Mouse (Mus musculus) cerebellum, postnatal 14 days (tissue): Measurements from ENCODE around the gene Dhx34.

ENCODE experiments used
- DNase-seq, 2 experiments: peaks; one replicate each; pipeline ENCODE4 v3.0.0; 2021; ENCODE audit warnings: mixed read lengths in 2 of 2

Dhx34 gene

GRCm38 (mm10) chr7:16208781-16209665 is 12.8 kb downstream of the Dhx34 start:
- no peak for DNase-seq

DNA sequence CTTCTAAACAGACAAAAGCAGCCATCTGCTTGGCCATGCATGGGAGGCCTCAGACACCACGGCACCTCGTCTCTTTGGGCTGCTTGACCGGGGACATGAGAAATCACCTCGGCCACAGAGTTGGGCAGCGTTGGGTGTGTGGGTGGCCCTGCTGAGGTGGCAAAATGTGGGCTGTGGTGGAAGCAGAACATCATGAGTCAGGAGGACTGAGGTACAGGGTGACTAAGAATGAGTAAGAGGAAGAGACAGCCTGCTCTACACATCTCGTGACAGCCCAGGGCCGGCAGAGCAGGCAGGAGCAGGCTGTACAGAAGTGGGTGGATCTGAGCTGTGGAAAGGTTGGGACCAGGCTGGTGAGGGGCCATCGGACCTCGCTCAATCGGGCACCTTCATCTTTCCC is 14.3 kb downstream of the Dhx34 start:
- no peak for DNase-seq

- DNase-seq, result peak in 1 of 2 experiments; percentile 25
Observed at GRCm38 (mm10) chr7:16207076-16207475, 14.8 kb downstream of the Dhx34 start.

- DNase-seq, result no peak
Observed at GRCm38 (mm10) chr7:16204791-16205190, 17.0 kb downstream of the Dhx34 start.

- DNase-seq, result no peak
Observed at GRCm38 (mm10) chr7:16203505-16203903, 18.3 kb downstream of the Dhx34 start.

GRCm38 (mm10) chr7:16202756-16203504 is 18.9 kb downstream of the Dhx34 start:
- no peak for DNase-seq

DNA sequence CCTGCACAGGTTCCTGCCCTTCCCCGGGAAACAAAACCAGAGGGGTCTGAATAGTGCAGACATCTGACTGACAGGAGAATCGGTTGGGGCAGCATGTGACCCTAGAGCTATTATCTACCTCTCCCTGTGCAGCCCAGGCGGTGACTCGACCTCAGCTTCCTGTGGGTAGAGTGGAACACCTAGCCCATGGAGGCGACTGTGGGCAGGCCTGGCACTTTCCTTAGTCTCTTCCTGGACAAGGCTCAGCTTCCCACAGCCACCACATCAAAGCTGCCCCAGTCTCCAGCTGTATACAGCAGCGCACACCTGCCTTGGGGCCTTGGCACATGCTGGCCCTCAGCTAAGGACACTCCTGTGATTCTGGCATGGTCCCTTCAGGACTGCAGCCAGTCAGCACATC is 20.7 kb downstream of the Dhx34 start:
- DNase-seq, result no peak

- no peak for DNase-seq
Observed at GRCm38 (mm10) chr7:16198540-16198939, 23.3 kb downstream of the Dhx34 start.

- no peak for DNase-seq
Observed at GRCm38 (mm10) chr7:16197166-16197565, 24.7 kb downstream of the Dhx34 start.

DNA sequence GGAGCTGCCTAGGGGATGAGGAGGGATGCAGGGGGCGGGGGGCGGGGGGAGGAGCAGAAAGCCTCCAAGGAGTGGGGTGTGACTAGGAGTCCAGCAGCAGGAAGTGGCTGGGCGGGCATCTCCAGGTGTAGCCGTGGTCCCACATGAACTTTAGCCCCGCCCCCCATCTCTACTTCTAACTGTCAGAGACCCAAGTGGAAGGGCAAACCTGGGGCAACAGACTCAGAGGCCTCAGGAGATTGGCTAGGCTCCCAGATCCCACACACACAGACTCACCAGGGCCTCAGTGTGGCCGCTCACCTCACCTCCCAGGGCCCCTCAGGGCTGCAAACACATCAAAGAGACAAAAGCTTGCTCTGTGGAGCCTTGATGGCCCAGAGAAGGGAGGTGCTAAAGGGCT is 25.2 kb downstream of the Dhx34 start:
- DNase-seq, result no peak

- no peak for DNase-seq
Observed at GRCm38 (mm10) chr7:16193702-16194101, 28.1 kb downstream of the Dhx34 start.

GRCm38 (mm10) chr7:16192315-16192714 is 29.5 kb downstream of the Dhx34 start:
- DNase-seq, result peak; percentile 89 to 93

DNA sequence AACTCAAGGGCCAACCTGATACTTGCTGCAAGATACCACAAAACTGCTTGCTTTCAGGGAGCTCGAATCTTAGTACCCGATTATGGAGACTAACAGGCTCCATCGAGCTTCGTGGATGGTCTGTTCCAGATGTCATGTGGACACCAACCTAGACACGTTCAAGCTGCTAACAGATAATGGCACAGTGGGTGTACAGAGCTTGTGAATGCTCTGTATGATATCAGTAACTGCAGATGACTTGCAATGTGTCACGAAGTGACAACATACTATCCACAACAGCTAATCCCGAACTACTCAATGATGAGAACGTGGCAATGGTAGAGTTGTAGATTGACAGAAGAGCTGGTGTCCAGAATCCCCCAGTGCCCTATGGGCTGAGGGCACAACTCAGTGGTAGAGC is 34.3 kb downstream of the Dhx34 start:
- DNase-seq, result no peak

DNA sequence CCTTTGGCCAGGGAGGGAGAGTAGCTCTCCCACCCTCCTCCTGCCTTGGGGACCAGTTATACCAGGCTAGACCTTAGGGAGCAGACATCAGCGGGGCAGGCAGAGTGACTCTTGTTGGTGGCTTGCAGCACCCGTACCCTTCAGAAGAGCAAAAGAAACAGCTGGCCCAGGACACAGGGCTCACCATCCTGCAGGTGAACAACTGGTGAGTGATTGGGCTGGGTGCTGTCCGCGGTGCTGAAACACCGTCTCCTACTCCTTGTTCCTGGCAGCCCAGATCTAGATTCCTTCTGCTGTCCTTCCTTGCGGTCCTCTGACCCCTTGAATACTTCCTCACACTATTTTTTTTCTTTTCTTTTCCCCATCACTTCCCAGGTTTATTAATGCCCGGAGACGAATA is 38.2 kb downstream of the Dhx34 start:
- no peak for DNase-seq

DNA sequence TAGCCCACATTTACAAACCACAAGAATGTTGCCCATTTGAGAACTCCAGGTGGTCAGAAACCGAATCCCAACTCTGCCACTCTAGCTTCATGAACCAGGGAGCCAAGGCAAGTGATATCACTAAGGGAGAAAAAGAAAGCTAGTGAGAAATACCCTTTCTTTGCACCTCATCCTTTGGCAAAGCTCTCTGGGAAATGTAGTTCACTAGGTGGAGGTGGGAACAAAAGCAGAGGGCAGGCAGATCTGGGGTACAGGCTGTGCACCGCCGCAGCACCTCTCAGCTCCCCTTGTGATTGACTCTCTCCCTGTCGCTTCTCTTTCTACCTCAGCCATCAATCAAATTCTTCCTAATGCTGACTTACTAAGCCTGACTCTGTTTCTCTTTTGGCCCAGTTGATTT is 43.7 kb downstream of the Dhx34 start:
- DNase-seq, result no peak

GRCm38 (mm10) chr7:16175542-16175931 is 46.3 kb downstream of the Dhx34 start:
- DNase-seq, result peak in 1 of 2 experiments; percentile 21

DNA sequence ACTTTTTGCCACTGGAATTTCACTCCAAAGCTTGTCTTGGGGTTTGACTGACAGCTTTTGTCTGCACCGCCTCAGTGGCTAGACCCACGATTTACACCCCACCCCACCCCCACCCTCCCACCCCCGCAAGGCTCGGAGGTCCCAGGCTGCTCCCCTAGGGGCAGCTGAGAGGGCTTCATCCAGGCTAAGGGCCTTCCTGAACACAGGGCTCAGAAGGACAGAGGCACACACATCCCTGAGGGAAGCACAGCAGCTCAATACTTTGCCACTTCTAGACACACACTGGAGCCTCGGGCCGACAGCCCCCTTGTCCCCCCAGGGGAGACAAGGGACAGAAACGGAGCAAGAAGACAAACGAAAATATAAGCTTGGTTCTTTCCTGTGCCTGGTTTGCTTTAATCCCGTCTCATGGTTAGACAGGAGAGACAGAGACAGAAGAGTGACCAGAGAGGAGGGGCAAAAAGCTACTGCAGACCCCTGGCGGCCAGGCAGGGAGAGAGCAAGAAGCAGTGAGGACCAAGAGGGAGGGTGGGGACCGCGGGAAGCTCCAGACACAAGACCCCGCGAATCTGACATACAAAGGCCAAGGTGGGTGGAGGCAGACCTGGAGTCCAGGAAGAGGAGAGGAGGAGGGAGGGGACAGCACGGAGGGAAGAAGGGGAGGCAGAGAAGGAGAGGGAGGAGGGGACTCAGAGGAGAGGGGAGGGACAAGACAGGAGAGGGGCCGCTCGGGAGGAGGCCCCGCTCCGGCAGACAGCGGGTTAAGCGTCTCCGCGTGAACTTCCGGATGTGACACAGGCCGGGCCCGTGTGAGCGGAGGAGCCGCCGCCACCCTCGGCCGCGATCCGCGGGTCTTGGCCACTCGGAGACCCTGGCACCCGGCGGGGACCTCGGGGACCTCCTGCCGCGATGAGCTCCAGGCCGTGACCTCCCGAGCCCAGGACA is 47.0 kb downstream of the Dhx34 start, which contains the start of gene Meis3:
TSS of gene Meis3 (plus strand) at position 494 of the 945 bp plus-strand sequence.
- peak; percentile 73 to 74 for DNase-seq

DNA sequence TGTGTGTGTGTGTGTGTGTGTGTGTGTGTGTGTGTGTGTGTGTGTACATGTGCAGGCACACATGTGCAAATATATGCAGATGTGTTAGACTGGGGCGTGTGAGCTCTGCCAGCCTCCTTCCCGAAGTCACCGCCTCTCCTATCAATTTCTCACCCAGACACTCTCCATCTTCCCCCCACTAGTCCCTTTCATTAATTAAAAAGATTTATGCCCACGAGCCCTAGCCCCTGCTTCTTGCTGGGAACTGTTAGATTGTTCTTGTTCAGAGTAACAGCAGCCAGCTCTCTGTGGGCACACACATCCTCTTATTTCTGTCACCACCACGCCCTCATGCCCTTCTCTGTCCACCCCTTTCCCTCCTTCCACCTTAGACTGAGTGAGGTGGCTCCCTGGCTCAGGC is 48.7 kb downstream of the Dhx34 start:
- peak in 1 of 2 experiments; percentile 24 for DNase-seq

DNA sequence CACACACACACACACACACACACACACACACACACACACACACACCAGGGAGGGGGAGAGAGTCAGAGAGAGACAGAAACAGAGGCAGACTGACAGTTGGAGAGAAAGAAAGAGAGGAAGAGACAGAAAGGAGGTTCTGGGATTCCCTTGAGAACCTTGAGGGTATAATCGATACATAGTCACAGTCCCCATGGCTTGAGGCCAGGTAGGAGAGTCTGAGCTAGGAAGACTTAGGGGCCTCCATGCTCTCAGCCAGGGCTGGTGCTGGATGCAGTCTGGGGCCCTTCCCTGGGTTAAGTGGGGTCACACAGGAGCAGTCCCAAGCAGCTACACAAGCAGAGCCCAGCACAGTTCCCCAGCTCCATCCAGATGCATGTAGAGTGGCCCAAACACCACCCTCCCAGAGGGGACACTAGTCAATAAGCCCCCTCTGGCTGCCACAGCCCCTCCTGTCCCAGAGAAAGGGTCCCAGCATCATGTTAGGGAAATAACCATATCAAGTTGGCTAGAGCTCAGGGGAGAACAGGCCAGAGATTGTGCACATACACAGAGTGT is 49.2 kb downstream of the Dhx34 start:
- peak; percentile 46 to 52 for DNase-seq

DNA sequence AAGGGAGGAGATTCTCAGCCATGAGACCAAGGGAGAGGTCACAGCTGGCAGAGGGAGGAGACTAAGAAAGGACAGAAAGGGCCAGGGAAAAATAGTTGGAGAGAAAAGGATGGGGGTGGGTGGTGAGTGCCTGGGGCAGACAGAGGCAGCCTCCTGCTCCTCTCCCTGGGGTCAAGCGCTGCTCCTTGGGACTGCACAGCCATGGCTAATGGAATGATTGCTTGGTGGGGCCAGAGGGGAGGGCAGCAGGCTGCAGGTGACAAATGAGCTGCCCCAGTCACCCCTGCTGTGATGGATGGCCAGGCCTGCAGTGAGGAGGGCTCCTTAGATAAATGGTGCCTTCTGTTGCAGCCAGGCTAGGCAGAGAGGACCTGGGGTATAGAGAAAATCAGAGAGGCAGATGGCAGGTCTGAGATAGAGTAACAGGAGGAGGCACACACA is 49.7 kb downstream of the Dhx34 start:
- DNase-seq, result peak; percentile 71 to 73

- peak; percentile 72 to 74 for DNase-seq
Observed at GRCm38 (mm10) chr7:16162036-16162435, 59.8 kb downstream of the Dhx34 start.

GRCm38 (mm10) chr7:16161302-16161701 is 60.5 kb downstream of the Dhx34 start:
- DNase-seq, result peak in 1 of 2 experiments; percentile 40
